Mouse (Mus musculus) neural tube, embryonic 14.5 days (tissue): ENCODE results near the gene Snrpn. TPM values are rescaled to one million over a fixed set of nuclear protein-coding genes. Genes with fewer than 3 reads are reported as not detected.
A peak's percentile ranks its signal among the peaks of the same experiment; 100 is the strongest.

Experiments
- ATAC-seq: fragments of 200-750 bp; cut with Nextera tagmentation; 2 replicates; pipeline ENCODE4 v1.8.0; 2017; ENCODE audit warnings: low read depth, mild to moderate bottlenecking, moderate TSS enrichment, moderate library complexity
- H3K27ac ChIP-seq: fragments of 300-500 bp; sonication (generic); 2 replicates; pipeline ENCODE4 v1.5.1; 2014; ENCODE audit warnings: low read depth, mild to moderate bottlenecking, control low read depth, low read length, moderate library complexity, mixed read lengths
- H3K27me3 ChIP-seq: fragments of 300-500 bp; sonication (generic); 2 replicates; pipeline ENCODE4 v1.6.1; 2014; ENCODE audit warnings: low read length; ENCODE audit not compliant: control insufficient read depth, insufficient read depth
- H3K36me3 ChIP-seq: fragments of 300-500 bp; sonication (generic); 2 replicates; pipeline ENCODE4 v1.6.1; 2014; ENCODE audit warnings: low read length, mixed read lengths; ENCODE audit not compliant: control insufficient read depth, insufficient read depth
- H3K4me1 ChIP-seq: fragments of 300-500 bp; sonication (generic); 2 replicates; pipeline ENCODE4 v1.6.1; 2014; ENCODE audit warnings: low read length; ENCODE audit not compliant: control insufficient read depth, insufficient read depth
- H3K4me2 ChIP-seq: fragments of 300-500 bp; sonication (generic); 2 replicates; pipeline ENCODE4 v1.6.1; 2014; ENCODE audit warnings: mild to moderate bottlenecking, low read depth, low read length, control low read depth
- H3K4me3 ChIP-seq: fragments of 300-500 bp; sonication (generic); 2 replicates; pipeline ENCODE4 v1.5.1; 2014; ENCODE audit warnings: low read depth, low read length, control low read depth, mixed read lengths
- H3K9ac ChIP-seq: fragments of 300-500 bp; sonication (generic); replicated peaks from 2 replicates; pipeline ENCODE4 v1.6.1; 2014; ENCODE audit warnings: low read depth, mild to moderate bottlenecking, control low read depth, low read length, mixed read lengths
- H3K9me3 ChIP-seq: fragments of 300-500 bp; sonication (generic); 2 replicates; pipeline ENCODE4 v1.6.1; 2016; ENCODE audit warnings: low read length; ENCODE audit not compliant: control insufficient read depth
- WGBS: fragments of 180-500 bp; shearing (Covaris S2); extraction: QIAGEN DNeasy Blood & Tissue Kit; methylation state at CpG from one replicate; pipeline ENCODE4 v1.1.7; 2014; 5-methylcytosine and 5-hydroxymethylcytosine counted together
- polyA plus RNA-seq: library from polyadenylated mRNA; unstranded; fragments of >200 nt; fragmentation: Nextera tagmentation; extraction: Ambion mirVana; gene quantifications from 2 replicates; pipeline ENCODE4 v1.2.1, GENCODE M21; 2014

Gene Snrpn
- polyA plus RNA-seq, 1 experiment from 2014 or later = 1,218 TPM

DNA sequence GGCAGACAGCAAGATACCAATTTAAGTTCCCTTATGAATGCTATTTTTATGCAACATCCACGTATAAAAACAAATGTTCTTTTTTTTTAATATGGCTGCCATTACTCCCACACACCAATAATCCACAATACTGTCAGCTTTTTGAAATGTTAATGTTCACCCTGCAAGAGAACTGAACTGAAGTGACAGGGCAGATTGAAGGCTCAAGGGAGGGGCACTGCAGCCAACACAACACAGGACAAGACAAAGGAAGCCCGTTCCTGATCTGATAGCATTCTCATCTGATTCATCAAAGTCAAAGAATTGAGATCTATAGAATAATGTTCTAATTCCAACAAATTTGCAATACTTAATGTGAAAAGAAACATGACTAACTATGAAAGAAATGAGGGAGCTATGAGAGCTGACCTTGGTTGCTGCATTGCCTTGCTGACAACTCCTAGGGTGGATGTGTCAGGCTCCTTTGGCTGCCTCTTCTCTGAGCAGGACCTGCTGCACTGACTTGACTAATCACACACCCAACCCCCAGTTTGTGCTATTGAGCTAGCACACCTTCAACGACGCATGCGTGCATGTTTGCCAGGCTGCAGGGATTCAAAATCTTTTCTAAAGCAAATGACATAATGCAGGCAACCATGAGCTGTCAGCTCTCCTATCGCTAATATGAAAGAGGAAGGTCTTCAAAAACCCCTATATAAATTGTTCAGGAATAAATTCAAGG lies 92.4 kb downstream of the Snrpn start:
- no peaks in the 10 kb centered on the region for H3K4me1 ChIP-seq
- ATAC-seq = no peak
- no peaks in the 10 kb centered on the region for H3K36me3 ChIP-seq
- no peak overlapping the region for H3K4me3 ChIP-seq
- H3K27me3 ChIP-seq = no peaks in the 10 kb centered on the region
- H3K4me2 ChIP-seq = no peak overlapping the region
- 74% methylated on average over 6 of the region's 6 CpGs for WGBS
- no peak overlapping the region for H3K9ac ChIP-seq
- no peak overlapping the region for H3K27ac ChIP-seq
- no peaks in the 10 kb centered on the region for H3K9me3 ChIP-seq

DNA sequence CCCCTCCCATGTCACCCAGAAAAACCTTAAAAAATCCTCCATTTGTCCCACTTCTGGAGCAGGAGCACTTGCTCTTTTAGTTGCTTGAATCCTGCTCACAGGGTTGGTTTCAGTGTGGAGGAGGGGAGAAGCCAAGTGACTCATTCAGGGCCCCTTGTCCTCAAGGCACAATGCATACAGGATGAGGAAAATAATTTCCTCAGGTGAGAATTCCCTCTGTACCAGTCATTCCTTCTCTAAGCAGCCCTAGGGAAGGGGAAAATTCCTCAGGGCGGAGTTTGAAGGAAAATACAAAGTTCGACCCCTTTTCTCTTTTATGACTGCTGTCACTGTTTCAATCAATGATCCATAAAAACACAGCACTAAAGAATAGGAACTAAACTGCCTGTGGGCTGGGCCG lies 126.8 kb downstream of the Snrpn start:
- no peaks in the 10 kb centered on the region for H3K4me1 ChIP-seq
- ATAC-seq = no peak
- no peak overlapping the region for H3K27ac ChIP-seq
- no peak overlapping the region for H3K4me3 ChIP-seq
- H3K9me3 ChIP-seq = no peaks in the 10 kb centered on the region
- WGBS = 46% methylated on average over 3 of the region's 3 CpGs
- no peak overlapping the region for H3K9ac ChIP-seq
- H3K27me3 ChIP-seq = no peaks in the 10 kb centered on the region
- no peaks in the 10 kb centered on the region for H3K36me3 ChIP-seq
- no peak overlapping the region for H3K4me2 ChIP-seq

GRCm38 (mm10) chr7:60007727-60008360 lies 132.2 kb downstream of the Snrpn start:
- Histone ChIP-seq H3K9me3 (peaks cover 3% of the 10 kb centered on the region), H3K4me3 (no peak overlapping the region), H3K4me2 (no peak overlapping the region), H3K36me3 (no peaks in the 10 kb centered on the region), H3K27ac (no peak overlapping the region), H3K9ac (no peak overlapping the region), H3K4me1 (no peaks in the 10 kb centered on the region), H3K27me3 (no peaks in the 10 kb centered on the region)
- ATAC-seq = no peak
- WGBS = 36% methylated on average over 3 of the region's 3 CpGs

DNA sequence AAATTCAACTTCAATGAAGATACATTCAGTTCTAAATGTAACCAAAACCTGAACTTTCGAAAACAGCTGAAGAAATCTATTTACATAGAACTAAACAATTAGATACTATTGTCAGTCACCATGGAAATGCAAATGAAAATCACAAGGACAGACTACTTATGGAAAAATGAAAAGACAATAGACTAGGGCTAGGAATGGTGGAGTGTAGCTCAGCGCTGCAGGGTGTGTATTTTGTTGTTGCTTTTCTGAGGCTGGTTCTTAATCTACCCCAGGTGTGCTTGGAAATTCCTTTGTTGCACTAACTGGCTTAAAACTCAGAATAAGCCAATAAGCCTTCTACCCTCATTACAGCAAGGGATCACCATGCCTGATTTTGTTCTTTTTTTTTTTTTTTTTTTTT lies 133.8 kb downstream of the Snrpn start:
- whole genome bisulfite sequencing = 49% methylated on average over 2 of the region's 2 CpGs
- H3K4me1 ChIP-seq = no peaks in the 10 kb centered on the region

DNA sequence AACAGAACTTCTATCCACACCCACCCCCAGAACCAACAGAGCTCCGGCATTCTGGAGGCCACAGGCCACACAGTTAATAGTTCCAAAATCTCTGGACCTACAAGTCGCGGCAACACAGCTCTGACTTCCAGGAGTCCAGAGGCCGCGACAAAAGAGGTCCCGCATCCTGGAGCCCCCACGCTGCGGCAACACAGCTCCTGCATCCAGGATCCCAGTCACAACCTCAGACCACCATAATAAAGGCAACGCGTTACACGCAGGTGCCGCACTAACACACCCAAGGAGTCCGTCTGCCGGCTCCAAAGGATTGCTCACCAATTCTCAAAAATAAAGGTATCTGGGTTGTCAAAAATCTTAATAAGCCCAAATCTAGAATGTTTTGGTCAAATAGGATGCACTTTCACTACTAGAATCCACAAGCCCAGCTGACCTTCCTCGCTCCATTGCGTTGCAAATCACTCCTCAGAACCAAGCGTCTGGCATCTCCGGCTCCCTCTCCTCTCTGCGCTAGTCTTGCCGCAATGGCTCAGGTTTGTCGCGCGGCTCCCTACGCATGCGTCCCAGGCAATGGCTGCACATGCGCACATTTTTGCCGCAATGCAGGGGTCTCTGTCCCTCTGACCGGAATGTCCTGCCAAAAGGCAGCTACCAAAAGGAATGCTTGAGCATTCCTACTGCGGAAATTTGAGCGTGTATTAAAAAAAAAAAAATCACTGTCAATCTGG lies 135.3 kb downstream of the Snrpn start, which contains the start of the genes Snurf and Gm38393:
Gene Snurf, minus strand, starts transcription at position 444 of the 725 bp plus-strand sequence.
Gene Gm38393, minus strand, starts transcription at position 459 of the 725 bp plus-strand sequence.
- 53% methylated on average over 30 of the region's 30 CpGs for WGBS
- peak within 1 kb of the TSS; percentile 69 for H3K9ac ChIP-seq
- peak within 1 kb of the TSS; percentile 88 for H3K27ac ChIP-seq
- H3K4me3 ChIP-seq = peak within 1 kb of the TSS; percentile 56
- ATAC-seq = peak; percentile 76
- peaks cover 3% of the 10 kb centered on the region for H3K9me3 ChIP-seq
- H3K27me3 ChIP-seq = no peaks in the 10 kb centered on the region
- no peaks in the 10 kb centered on the region for H3K4me1 ChIP-seq
- peak within 1 kb of the TSS; percentile 40 for H3K4me2 ChIP-seq
- no peaks in the 10 kb centered on the region for H3K36me3 ChIP-seq

More for the DNA sequence above, 133.8 kb downstream of the Snrpn start:
- Histone ChIP-seq H3K36me3 (no peaks in the 10 kb centered on the region), H3K9me3 (peaks cover 3% of the 10 kb centered on the region), H3K4me2 (no peak overlapping the region), H3K27me3 (no peaks in the 10 kb centered on the region), H3K27ac (no peak overlapping the region), H3K9ac (no peak overlapping the region), H3K4me3 (no peak overlapping the region)
- no peak for ATAC-seq

GRCm38 (mm10) chr7:60003921-60004605 lies 136.0 kb downstream of the Snrpn start:
- Histone ChIP-seq H3K27ac (peak overlapping the region; percentile 88), H3K27me3 (no peaks in the 10 kb centered on the region), H3K9me3 (peaks cover 3% of the 10 kb centered on the region), H3K36me3 (no peaks in the 10 kb centered on the region), H3K4me3 (peak overlapping the region; percentile 56), H3K9ac (peak overlapping the region; percentile 69), H3K4me1 (no peaks in the 10 kb centered on the region), H3K4me2 (peak overlapping the region; percentile 40)
- 55% methylated on average over 22 of the region's 22 CpGs for WGBS
- ATAC-seq = peak; percentile 82

GRCm38 (mm10) chr7:60003006-60003865 lies 136.8 kb downstream of the Snrpn start:
- ATAC-seq = peak; percentile 78
- H3K4me2 ChIP-seq = peak overlapping the region; percentile 40
- no peaks in the 10 kb centered on the region for H3K36me3 ChIP-seq
- H3K4me1 ChIP-seq = no peaks in the 10 kb centered on the region
- H3K27ac ChIP-seq = peak overlapping the region; percentile 88
- peak overlapping the region; percentile 56 for H3K4me3 ChIP-seq
- H3K9ac ChIP-seq = peak overlapping the region; percentile 69
- peaks cover 3% of the 10 kb centered on the region for H3K9me3 ChIP-seq
- no peaks in the 10 kb centered on the region for H3K27me3 ChIP-seq
- WGBS = 46% methylated on average over 12 of the region's 12 CpGs

DNA sequence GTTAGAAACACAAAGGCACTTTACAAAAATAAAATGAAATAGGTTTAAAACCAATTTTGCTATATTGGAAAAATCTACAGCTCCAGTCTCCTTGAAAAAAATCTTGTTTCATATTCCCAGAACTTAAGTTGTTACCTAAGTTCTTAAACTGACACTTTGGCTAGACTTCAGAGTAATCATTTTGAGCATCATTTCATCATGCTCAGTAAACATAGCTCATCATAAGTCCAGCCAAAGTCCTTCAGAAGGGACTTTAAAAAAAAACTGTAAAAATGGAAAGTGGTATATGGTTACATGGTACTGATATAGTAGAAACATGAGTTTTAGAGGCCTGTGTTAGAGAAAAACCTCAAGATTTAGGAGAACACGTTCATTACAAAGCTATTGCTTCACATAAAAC lies 161.4 kb downstream of the Snrpn start:
- WGBS = 78% methylated on average over 1 of the region's 1 CpGs

More for the DNA sequence above, 161.4 kb downstream of the Snrpn start:
- Histone ChIP-seq H3K4me1 (no peaks in the 10 kb centered on the region), H3K4me3 (no peak overlapping the region), H3K27me3 (no peaks in the 10 kb centered on the region), H3K36me3 (peaks cover under 1% of the 10 kb centered on the region), H3K9ac (no peak overlapping the region), H3K27ac (no peak overlapping the region), H3K9me3 (no peaks in the 10 kb centered on the region), H3K4me2 (no peak overlapping the region)
- ATAC-seq = no peak
